Comparison of ENCODE assay signal across 7 mouse cellular contexts in the genomic region with DNA sequence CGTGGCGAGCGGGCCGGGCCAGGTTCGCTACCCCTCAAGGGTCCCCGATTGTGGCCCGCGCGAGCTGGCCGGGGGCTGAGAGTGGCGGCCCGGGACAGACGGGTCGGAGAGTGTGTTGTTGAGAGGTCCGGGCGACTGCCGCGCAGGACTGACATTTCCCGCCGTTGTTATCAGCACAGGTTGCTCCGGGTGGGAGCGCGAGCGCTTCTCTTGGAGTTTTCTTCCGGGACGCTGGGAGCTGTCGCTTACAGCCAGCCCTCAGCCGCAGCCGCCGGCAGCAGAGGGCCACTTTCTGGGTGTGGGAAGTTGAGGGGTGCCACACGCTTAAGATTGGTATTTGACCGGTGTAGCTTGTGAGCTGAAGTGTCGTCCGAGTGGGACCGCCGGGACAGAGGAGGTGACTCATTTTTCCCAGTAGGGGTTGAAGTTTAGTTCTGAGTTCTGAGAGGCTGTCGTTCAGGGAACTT. TPM values are rescaled to one million over a fixed set of nuclear protein-coding genes. Genes with fewer than 3 reads are reported as not detected.
A peak's percentile ranks its signal among the peaks of the same experiment; 100 is the strongest.
DNase-seq lines count a peak whose midpoint lies in the region; ATAC-seq and TF ChIP-seq lines count a peak whose summit lies in the region.

No protein-coding gene starts in this region.

- TF ChIP-seq CTCF in lung, postnatal 0 days (IDR thresholded peaks at IDR 0.05), result no peak

- no peaks in the 10 kb centered on the region for H3K9me3 ChIP-seq in heart, embryonic 12.5 days (replicated peaks)
- H3K9me3 ChIP-seq in lung, postnatal 0 days (ENCODE audit: low read length), result no peaks in the 10 kb centered on the region

- peak; percentile 32; the same call in 1 of the 2 replicates for TF ChIP-seq EP300 in lung, postnatal 0 days (IDR thresholded peaks at IDR 0.05)

- no peaks in the 10 kb centered on the region for H3K27me3 ChIP-seq in heart, embryonic 12.5 days (replicated peaks)
- no peaks in the 10 kb centered on the region for H3K27me3 ChIP-seq in lung, postnatal 0 days (replicated peaks; ENCODE audit: insufficient read depth, low read length)

- peaks cover 19% of the 10 kb centered on the region for H3K36me3 ChIP-seq in heart, embryonic 12.5 days
- H3K36me3 ChIP-seq in lung, postnatal 0 days (ENCODE audit: insufficient read depth, low read length), result no peaks in the 10 kb centered on the region; the same call in 1 of the 2 replicates

- H3K4me1 ChIP-seq in brown adipose tissue, adult 24 weeks (ENCODE audit: control insufficient read depth, insufficient read depth, insufficient read length, low read length), result peaks cover 4% of the 10 kb centered on the region
- H3K4me1 ChIP-seq in heart, embryonic 12.5 days (replicated peaks), result peaks cover 4% of the 10 kb centered on the region
- H3K4me1 ChIP-seq in lung, postnatal 0 days (ENCODE audit: insufficient read depth, low read depth, low read length), result no peaks in the 10 kb centered on the region; the same call in 1 of the 2 replicates

- peak; percentile 81 for ATAC-seq in heart, embryonic 12.5 days (ENCODE audit: insufficient number of reproducible peaks, low FRiP score)
- ATAC-seq in lung, postnatal 0 days, result peak; percentile 65

- under 1% methylated on average over 37 of the region's 37 CpGs for WGBS in heart, embryonic 12.5 days
- WGBS in lung, postnatal 0 days, result under 1% methylated on average over 36 of the region's 37 CpGs

- H3K4me2 ChIP-seq in heart, embryonic 12.5 days, result peak overlapping the region; percentile 87
- H3K4me2 ChIP-seq in lung, postnatal 0 days (replicated peaks; ENCODE audit: low read depth, low read length), result peak overlapping the region; percentile 72

- peak overlapping the region; percentile 89 for H3K27ac ChIP-seq in brown adipose tissue, adult 24 weeks (replicated peaks; ENCODE audit: low read depth, low read length)
- peak overlapping the region; percentile 91 for H3K27ac ChIP-seq in heart, embryonic 12.5 days (ENCODE audit: poor library complexity, severe bottlenecking)
- H3K27ac ChIP-seq in lung, postnatal 0 days (ENCODE audit: low read length), result peak overlapping the region; percentile 94

- peak overlapping the region; percentile 98 for H3K9ac ChIP-seq in heart, embryonic 12.5 days
- peak overlapping the region; percentile 96 for H3K9ac ChIP-seq in lung, postnatal 0 days (replicated peaks; ENCODE audit: low read depth)

- DNase-seq in urinary bladder, postnatal 14 days (ENCODE audit: low spot score), result peak; percentile 34
- DNase-seq in urinary bladder, adult 2 months (ENCODE audit: low spot score), result no peak
- peak; percentile 63 for DNase-seq in kidney, postnatal 10 days
- peak; percentile 87 for DNase-seq in lung, postnatal 0 days (ENCODE audit: low spot score)
- peak; percentile 20 for DNase-seq in ovary, postnatal 10 days (ENCODE audit: low spot score)

- peak overlapping the region; percentile 88 for H3K4me3 ChIP-seq in brown adipose tissue, adult 24 weeks (ENCODE audit: insufficient read depth, low read depth, low read length)
- H3K4me3 ChIP-seq in heart, embryonic 12.5 days, result peak overlapping the region; percentile 96
- peak overlapping the region; percentile 98 for H3K4me3 ChIP-seq in lung, postnatal 0 days (ENCODE audit: low read depth, low read length)

RNA-seq across cellular contexts. Expression of gene Psmd11, which starts 0.6 kb away (rescaled TPM):
- 69.0 and 75.9 TPM in 2 replicates for polyA plus RNA-seq in urinary bladder, adult 2 months (2012; rRNA removed)
- 103 and 110 TPM in 2 replicates for polyA plus RNA-seq in brown adipose tissue, adult 24 weeks (2012; ENCODE audit: insufficient read depth, insufficient read length, missing spikeins)
- polyA plus RNA-seq in heart, embryonic 12.5 days (2016; fragmentation: Nextera tagmentation; extraction: Ambion mirVana), result 213 and 214 TPM in 2 replicates
- 173 and 190 TPM in 2 replicates for polyA plus RNA-seq in lung, postnatal 0 days (2015; fragmentation: Nextera tagmentation; extraction: Ambion mirVana)

RNA-seq across cellular contexts. Expression of gene Zfp207, which starts 46.0 kb away (rescaled TPM):
- 116 and 122 TPM in 2 replicates for polyA plus RNA-seq in urinary bladder, adult 2 months (2012; rRNA removed)
- 52.9 and 109 TPM in 2 replicates for polyA plus RNA-seq in brown adipose tissue, adult 24 weeks (2012; ENCODE audit: insufficient read depth, insufficient read length, missing spikeins)
- 168 and 169 TPM in 2 replicates for polyA plus RNA-seq in heart, embryonic 12.5 days (2016; fragmentation: Nextera tagmentation; extraction: Ambion mirVana)
- 120 and 125 TPM in 2 replicates for polyA plus RNA-seq in lung, postnatal 0 days (2015; fragmentation: Nextera tagmentation; extraction: Ambion mirVana)

RNA-seq across cellular contexts. Expression of gene Cdk5r1, which starts 47.8 kb away (rescaled TPM):
- polyA plus RNA-seq in urinary bladder, adult 2 months (2012; rRNA removed), result 0.94 and 1.4 TPM in 2 replicates
- not detected in 2 replicates for polyA plus RNA-seq in brown adipose tissue, adult 24 weeks (2012; ENCODE audit: insufficient read depth, insufficient read length, missing spikeins)
- 0.50 and 0.56 TPM in 2 replicates for polyA plus RNA-seq in heart, embryonic 12.5 days (2016; fragmentation: Nextera tagmentation; extraction: Ambion mirVana)
- 0.39 and 0.48 TPM in 2 replicates for polyA plus RNA-seq in lung, postnatal 0 days (2015; fragmentation: Nextera tagmentation; extraction: Ambion mirVana)

RNA-seq across cellular contexts. Expression of gene 5730455P16Rik, which starts 51.2 kb away (rescaled TPM):
- polyA plus RNA-seq in urinary bladder, adult 2 months (2012; rRNA removed), result 8.4 and 9.6 TPM in 2 replicates
- polyA plus RNA-seq in brown adipose tissue, adult 24 weeks (2012; ENCODE audit: insufficient read depth, insufficient read length, missing spikeins), result 18.2 and 19.7 TPM in 2 replicates
- 17.0 and 17.3 TPM in 2 replicates for polyA plus RNA-seq in heart, embryonic 12.5 days (2016; fragmentation: Nextera tagmentation; extraction: Ambion mirVana)
- polyA plus RNA-seq in lung, postnatal 0 days (2015; fragmentation: Nextera tagmentation; extraction: Ambion mirVana), result 13.3 and 14.3 TPM in 2 replicates
